Mouse (Mus musculus) cortical plate, adult 2 months (tissue): ENCODE measurements at regions not wholly inside any gene's neighbourhood (a gene's known extent, or its start where the extent isn't known, plus 50 kb on each side); places are given as distances from the start of the nearest gene placed in this dataset.

Experiments used
- CTCF ChIP-seq: fragments of 200-500 bp; IDR thresholded peaks from 2 replicates; pipeline ENCODE4 v1.5.1; 2011; ENCODE audit warnings: mild to moderate bottlenecking, control low read depth, low read length; ENCODE audit not compliant: insufficient read depth; ENCODE audit errors: extremely low read depth
- POLR2A ChIP-seq: fragments of 200-500 bp; IDR thresholded peaks from 2 replicates; pipeline ENCODE4 v1.6.1; 2011; ENCODE audit warnings: mild to moderate bottlenecking, low read length, control low read depth; ENCODE audit not compliant: insufficient read depth; ENCODE audit errors: extremely low read depth

GRCm38 (mm10) chr4:70797935-70798334 lies 263.1 kb upstream of the Megf9 start:
- TF ChIP-seq CTCF (no peak), POLR2A (no peak)
